Mouse (Mus musculus) cerebellum, postnatal 25 days (tissue): ENCODE results near the gene Fermt2.
"Not testable (repeated sequence)": the region's sequence is repeated elsewhere in the genome, so short reads cannot be mapped to it uniquely, and the experiment has no call there.

Experiments used
- DNase-seq, 2 experiments: peaks; one replicate each; pipeline ENCODE4 v3.0.0; 2021; ENCODE audit warnings: mixed read lengths in 2 of 2

The Fermt2 gene

GRCm38 (mm10) chr14:45507923-45508322 lies 22.0 kb downstream of the Fermt2 start:
- DNase-seq: no peak

GRCm38 (mm10) chr14:45507447-45507846 lies 22.5 kb downstream of the Fermt2 start:
- no peak for DNase-seq

GRCm38 (mm10) chr14:45507032-45507431 lies 22.9 kb downstream of the Fermt2 start:
- DNase-seq: no peak

GRCm38 (mm10) chr14:45506165-45506564 lies 23.8 kb downstream of the Fermt2 start:
- no peak for DNase-seq

GRCm38 (mm10) chr14:45504422-45505113 lies 25.4 kb downstream of the Fermt2 start:
- DNase-seq: no peak

GRCm38 (mm10) chr14:45503934-45504333 lies 26.0 kb downstream of the Fermt2 start:
- DNase-seq: no peak

GRCm38 (mm10) chr14:45500052-45500451 lies 29.9 kb downstream of the Fermt2 start:
- DNase-seq: no peak

GRCm38 (mm10) chr14:45497116-45497515 lies 32.8 kb downstream of the Fermt2 start:
- no peak for DNase-seq

GRCm38 (mm10) chr14:45495810-45496209 lies 34.1 kb downstream of the Fermt2 start:
- DNase-seq: not testable (repeated sequence)

- DNase-seq: no peak
These were observed 36.0 kb downstream of the Fermt2 start for GRCm38 (mm10) chr14:45493891-45494290.

GRCm38 (mm10) chr14:45492668-45493067 lies 37.2 kb downstream of the Fermt2 start:
- DNase-seq: no peak

- peak in 1 of 2 experiments; percentile 31 for DNase-seq
These were observed 37.9 kb downstream of the Fermt2 start for GRCm38 (mm10) chr14:45492038-45492437.

- not testable (repeated sequence) for DNase-seq
These were observed 42.7 kb downstream of the Fermt2 start for GRCm38 (mm10) chr14:45487201-45487600.

- DNase-seq: not testable (repeated sequence)
These were observed 46.6 kb downstream of the Fermt2 start for GRCm38 (mm10) chr14:45483361-45483760.

- no peak for DNase-seq
These were observed 50.7 kb downstream of the Fermt2 start for GRCm38 (mm10) chr14:45478977-45479806.

- DNase-seq: no peak
These were observed 51.4 kb downstream of the Fermt2 start for GRCm38 (mm10) chr14:45478515-45478914.

- DNase-seq: peak in 1 of 2 experiments; percentile 25
These were observed 52.3 kb downstream of the Fermt2 start for GRCm38 (mm10) chr14:45477651-45478050.

- no peak for DNase-seq
These were observed 52.9 kb downstream of the Fermt2 start for GRCm38 (mm10) chr14:45476990-45477389.

GRCm38 (mm10) chr14:45472536-45472935 lies 57.4 kb downstream of the Fermt2 start:
- DNase-seq: no peak

- DNase-seq: no peak
These were observed 60.5 kb downstream of the Fermt2 start for GRCm38 (mm10) chr14:45469446-45469845.

- DNase-seq: not testable (repeated sequence)
These were observed 63.5 kb downstream of the Fermt2 start for GRCm38 (mm10) chr14:45466371-45466770.

GRCm38 (mm10) chr14:45464036-45465035 lies 65.6 kb downstream of the Fermt2 start:
- DNase-seq: no peak

- no peak for DNase-seq
These were observed 66.3 kb downstream of the Fermt2 start for GRCm38 (mm10) chr14:45463599-45463998.
